Mouse (Mus musculus) midbrain, embryonic 16.5 days (tissue): ENCODE data around the gene Daam1. TPM values are rescaled to one million over a fixed set of nuclear protein-coding genes. Genes with fewer than 3 reads are reported as not detected.

ENCODE experiments used
- ATAC-seq: fragments of 200-750 bp; cut with Nextera tagmentation; 2 replicates; pipeline ENCODE4 v1.8.0; 2017; ENCODE audit warnings: moderate TSS enrichment
- H3K27ac ChIP-seq: fragments of 300-500 bp; sonication (generic); 2 replicates; pipeline ENCODE4 v1.5.1; 2014; ENCODE audit warnings: mild to moderate bottlenecking, low read length, mixed read lengths
- H3K27me3 ChIP-seq: fragments of 300-500 bp; sonication (generic); 2 replicates; pipeline ENCODE4 v1.6.1; 2014; ENCODE audit warnings: low read depth, low read length, mixed read lengths; ENCODE audit not compliant: control insufficient read depth, insufficient read depth
- H3K36me3 ChIP-seq: fragments of 300-500 bp; sonication (generic); 2 replicates; pipeline ENCODE4 v1.6.1; 2014; ENCODE audit warnings: mild to moderate bottlenecking, low read length, moderate library complexity, mixed read lengths; ENCODE audit not compliant: control insufficient read depth, insufficient read depth
- H3K4me1 ChIP-seq: fragments of 300-500 bp; sonication (generic); 2 replicates; pipeline ENCODE4 v1.6.1; 2014; ENCODE audit warnings: mild to moderate bottlenecking, low read length, mixed read lengths; ENCODE audit not compliant: control insufficient read depth, insufficient read depth
- H3K4me2 ChIP-seq: fragments of 300-500 bp; sonication (generic); 2 replicates; pipeline ENCODE4 v1.6.1; 2014; ENCODE audit warnings: mild to moderate bottlenecking, low read length, mixed read lengths
- H3K4me3 ChIP-seq: fragments of 300-500 bp; sonication (generic); 2 replicates; pipeline ENCODE4 v1.5.1; 2014; ENCODE audit warnings: low read depth, mild to moderate bottlenecking, low read length, moderate library complexity, mixed read lengths
- H3K9ac ChIP-seq: fragments of 300-500 bp; sonication (generic); 2 replicates; pipeline ENCODE4 v1.6.1; 2014; ENCODE audit warnings: low read depth, low read length, mixed read lengths
- H3K9me3 ChIP-seq: fragments of 300-500 bp; sonication (generic); replicated peaks from 2 replicates; pipeline ENCODE4 v1.6.1; 2014; ENCODE audit warnings: mild to moderate bottlenecking, low read length, mixed read lengths; ENCODE audit not compliant: control insufficient read depth, poor library complexity, severe bottlenecking
- WGBS: fragments of 180-500 bp; shearing (Covaris S2); extraction: QIAGEN DNeasy Blood & Tissue Kit; methylation state at CpG from one replicate; pipeline ENCODE4 v1.1.7; 2014; 5-methylcytosine and 5-hydroxymethylcytosine counted together
- polyA plus RNA-seq: library from polyadenylated mRNA; unstranded; fragments of >200 nt; fragmentation: Nextera tagmentation; extraction: Ambion mirVana; gene quantifications from 2 replicates; pipeline ENCODE4 v1.2.1, GENCODE M21; 2015

The Daam1 gene
- polyA plus RNA-seq, 1 experiment from 2014 or later: 33.0 TPM

GRCm38 (mm10) chr12:71864544-71864897 is 33.6 kb downstream of the Daam1 start:
- Histone ChIP-seq H3K27me3 (no peaks in the 10 kb centered on the region), H3K4me2 (no peak overlapping the region), H3K9ac (no peak overlapping the region), H3K4me3 (no peak overlapping the region), H3K27ac (no peak overlapping the region), H3K36me3 (no peaks in the 10 kb centered on the region), H3K4me1 (peaks cover 13% of the 10 kb centered on the region), H3K9me3 (no peaks in the 10 kb centered on the region)
- no peak for ATAC-seq
- 18% methylated on average over 3 of the region's 3 CpGs for WGBS

DNA sequence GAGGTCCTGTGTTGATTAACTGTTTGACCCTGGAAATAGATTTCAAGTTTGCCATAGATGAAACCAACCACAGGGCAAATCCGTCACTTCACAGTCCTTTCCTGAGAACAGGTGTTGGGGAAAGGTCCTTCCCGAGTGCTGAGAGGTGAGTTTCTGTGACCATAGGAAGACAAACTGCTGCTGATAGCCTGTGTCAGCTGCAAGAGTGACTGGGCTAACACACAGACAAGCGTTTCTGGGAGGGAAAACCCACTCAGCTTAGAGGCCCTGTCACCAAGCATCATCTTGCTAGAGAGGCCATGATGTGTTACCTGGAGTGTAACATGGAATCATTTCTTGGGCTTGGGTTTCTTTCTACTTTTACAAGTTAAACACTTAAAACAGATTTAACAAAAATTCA is 35.1 kb downstream of the Daam1 start:
- WGBS: 89% methylated on average over 3 of the region's 3 CpGs
- no peak overlapping the region for H3K9ac ChIP-seq
- no peaks in the 10 kb centered on the region for H3K27me3 ChIP-seq
- peaks cover 13% of the 10 kb centered on the region for H3K4me1 ChIP-seq
- ATAC-seq: no peak
- H3K9me3 ChIP-seq: no peaks in the 10 kb centered on the region
- H3K36me3 ChIP-seq: no peaks in the 10 kb centered on the region
- H3K4me3 ChIP-seq: no peak overlapping the region
- H3K27ac ChIP-seq: no peak overlapping the region
- no peak overlapping the region for H3K4me2 ChIP-seq

- H3K36me3 ChIP-seq: no peaks in the 10 kb centered on the region
- H3K4me2 ChIP-seq: no peak overlapping the region
- no peak overlapping the region for H3K4me3 ChIP-seq
- WGBS: 86% methylated on average over 9 of the region's 9 CpGs
- H3K27ac ChIP-seq: peak overlapping the region; percentile 18; the same call in 1 of the 2 replicates
- peaks cover 13% of the 10 kb centered on the region for H3K4me1 ChIP-seq
- no peaks in the 10 kb centered on the region for H3K27me3 ChIP-seq
- ATAC-seq: no peak
- H3K9ac ChIP-seq: no peak overlapping the region
- H3K9me3 ChIP-seq: no peaks in the 10 kb centered on the region
Observed at GRCm38 (mm10) chr12:71867345-71868240, 36.7 kb downstream of the Daam1 start.

GRCm38 (mm10) chr12:71870644-71871043 is 39.8 kb downstream of the Daam1 start:
- Histone ChIP-seq H3K9ac (no peak overlapping the region), H3K9me3 (no peaks in the 10 kb centered on the region), H3K27me3 (no peaks in the 10 kb centered on the region), H3K4me1 (peaks cover 9% of the 10 kb centered on the region; the same call in 1 of the 2 replicates), H3K4me2 (no peak overlapping the region), H3K27ac (no peak overlapping the region), H3K36me3 (no peaks in the 10 kb centered on the region), H3K4me3 (no peak overlapping the region)
- ATAC-seq: no peak
- 91% methylated on average over 6 of the region's 6 CpGs for WGBS

DNA sequence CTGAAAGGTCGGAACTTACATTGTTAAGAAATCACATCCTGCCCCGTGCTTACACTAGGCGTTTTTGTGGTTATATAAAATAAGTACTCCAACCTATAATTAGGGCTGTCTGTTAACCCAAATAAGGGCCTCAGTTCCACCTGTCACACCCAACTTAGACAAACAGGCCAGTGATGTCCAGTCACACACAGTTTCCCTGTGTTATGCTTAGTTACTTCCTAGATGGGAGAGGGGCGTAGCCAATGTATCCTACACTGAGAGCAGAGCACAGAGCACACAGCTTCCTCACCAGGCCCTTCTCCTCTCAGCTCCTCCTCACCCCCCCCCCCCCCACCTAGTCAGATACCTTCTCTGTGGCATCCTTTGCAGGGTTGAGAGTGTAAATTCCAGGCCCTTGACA is 41.5 kb downstream of the Daam1 start:
- Histone ChIP-seq H3K9me3 (no peaks in the 10 kb centered on the region), H3K36me3 (no peaks in the 10 kb centered on the region), H3K4me1 (peaks cover 16% of the 10 kb centered on the region), H3K4me2 (no peak overlapping the region), H3K27me3 (no peaks in the 10 kb centered on the region), H3K9ac (no peak overlapping the region), H3K4me3 (no peak overlapping the region), H3K27ac (no peak overlapping the region)
- 91% methylated on average over 4 of the region's 4 CpGs for WGBS
- no peak for ATAC-seq

- ATAC-seq: no peak
Observed at GRCm38 (mm10) chr12:71874561-71874960, 43.7 kb downstream of the Daam1 start.

GRCm38 (mm10) chr12:71874984-71875383 is 44.1 kb downstream of the Daam1 start:
- 86% methylated on average over 3 of the region's 3 CpGs for WGBS
- no peak for ATAC-seq

More at GRCm38 (mm10) chr12:71874561-71874960, 43.7 kb downstream of the Daam1 start:
- 93% methylated on average over 6 of the region's 6 CpGs for WGBS
- Histone ChIP-seq H3K36me3 (no peaks in the 10 kb centered on the region), H3K9ac (no peak overlapping the region), H3K27me3 (no peaks in the 10 kb centered on the region), H3K4me1 (peaks cover 21% of the 10 kb centered on the region), H3K9me3 (no peaks in the 10 kb centered on the region), H3K4me3 (no peak overlapping the region), H3K4me2 (no peak overlapping the region), H3K27ac (no peak overlapping the region)

GRCm38 (mm10) chr12:71875761-71876489 is 45.0 kb downstream of the Daam1 start:
- Histone ChIP-seq H3K9ac (no peak overlapping the region), H3K4me2 (no peak overlapping the region), H3K27ac (no peak overlapping the region), H3K36me3 (no peaks in the 10 kb centered on the region), H3K4me3 (no peak overlapping the region), H3K9me3 (no peaks in the 10 kb centered on the region), H3K4me1 (peaks cover 21% of the 10 kb centered on the region), H3K27me3 (no peaks in the 10 kb centered on the region)
- 58% methylated on average over 7 of the region's 7 CpGs for WGBS
- ATAC-seq: peak; percentile 9; the same call in 1 of the 2 replicates

More at GRCm38 (mm10) chr12:71874984-71875383, 44.1 kb downstream of the Daam1 start:
- H3K4me1 ChIP-seq: peaks cover 21% of the 10 kb centered on the region
- H3K4me3 ChIP-seq: no peak overlapping the region
- H3K4me2 ChIP-seq: no peak overlapping the region
- H3K9ac ChIP-seq: no peak overlapping the region
- no peaks in the 10 kb centered on the region for H3K9me3 ChIP-seq
- no peaks in the 10 kb centered on the region for H3K36me3 ChIP-seq
- H3K27ac ChIP-seq: no peak overlapping the region
- H3K27me3 ChIP-seq: no peaks in the 10 kb centered on the region

- H3K4me2 ChIP-seq: no peak overlapping the region
- no peak overlapping the region for H3K27ac ChIP-seq
- H3K36me3 ChIP-seq: no peaks in the 10 kb centered on the region
- ATAC-seq: no peak
- peaks cover 21% of the 10 kb centered on the region for H3K4me1 ChIP-seq
- no peak overlapping the region for H3K4me3 ChIP-seq
- no peaks in the 10 kb centered on the region for H3K9me3 ChIP-seq
- 87% methylated on average over 5 of the region's 5 CpGs for WGBS
- H3K27me3 ChIP-seq: no peaks in the 10 kb centered on the region
- H3K9ac ChIP-seq: no peak overlapping the region
Observed at GRCm38 (mm10) chr12:71880987-71881386, 50.1 kb downstream of the Daam1 start.
